Mouse (Mus musculus) lung, adult 18-20 months (tissue): ENCODE measurements around the gene Hspb11.

Source experiments
- DNase-seq, 2 experiments: peaks; one replicate each; pipeline ENCODE4 v3.0.0; 2022; ENCODE audit warnings: mixed read lengths in 2 of 2

Hspb11 gene

DNA sequence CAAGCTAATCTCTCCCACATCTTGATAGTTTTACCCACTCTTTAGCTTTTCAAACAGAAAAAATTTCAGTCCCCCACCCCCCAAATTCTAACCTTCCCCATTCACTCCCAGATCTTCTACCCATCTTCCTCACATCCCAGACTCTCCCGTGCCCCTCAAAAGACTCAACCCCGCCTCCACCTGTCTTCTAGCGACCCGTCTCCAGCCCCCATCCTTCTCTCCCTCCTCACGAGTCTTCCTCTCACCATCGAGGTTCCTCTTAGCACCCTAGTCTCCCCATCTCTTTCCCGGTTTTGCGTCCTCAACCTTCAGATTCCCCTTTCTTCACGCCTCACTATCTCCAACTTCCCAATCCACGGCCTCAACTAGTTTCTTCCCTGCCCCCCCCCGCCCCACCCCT is 871 bp upstream of the Hspb11 start:
- DNase-seq = peak in 1 of 2 experiments; percentile 15

DNA sequence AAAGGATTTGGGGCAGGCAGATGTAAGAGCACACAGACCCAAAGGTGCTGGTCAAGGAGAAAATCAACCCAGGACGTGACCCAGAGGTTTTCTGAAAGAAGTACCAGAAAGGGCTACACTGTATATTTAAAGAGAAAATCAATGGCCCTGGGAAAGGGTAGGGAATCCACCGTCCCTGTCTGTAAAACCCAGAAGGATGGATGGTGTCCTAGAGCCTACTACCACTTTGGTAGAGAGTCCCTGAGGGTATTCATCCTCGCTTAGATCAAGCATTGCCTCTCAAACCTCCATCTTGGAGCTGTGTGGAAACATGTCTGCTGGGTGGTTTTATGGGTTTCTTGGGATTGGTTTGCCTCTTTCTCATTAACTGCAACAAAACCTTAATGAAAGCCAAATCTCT is 1.0 kb downstream of the Hspb11 start:
- DNase-seq = no peak

DNA sequence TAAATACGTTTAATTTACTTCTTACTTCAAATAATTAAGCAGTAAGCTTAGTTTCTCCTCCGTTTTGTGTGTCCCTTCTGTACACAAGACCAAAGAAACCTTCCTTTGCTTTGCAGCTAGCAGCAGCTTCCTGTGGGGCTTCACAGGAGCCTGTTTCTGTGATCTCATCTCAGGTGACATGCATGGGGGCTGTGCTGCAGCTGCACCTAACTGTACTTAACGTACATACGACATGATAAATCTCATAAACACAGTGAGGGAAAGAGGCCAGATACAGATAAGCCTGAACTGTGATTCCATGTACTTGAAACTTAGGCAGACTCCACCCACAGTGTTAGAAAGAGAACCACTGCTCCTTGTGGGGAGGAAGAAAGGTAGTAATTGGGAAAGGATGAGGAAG is 6.6 kb downstream of the Hspb11 start:
- DNase-seq = no peak

- no peak for DNase-seq
These were observed 20.3 kb downstream of the Hspb11 start for GRCm38 (mm10) chr4:107273683-107274082.

GRCm38 (mm10) chr4:107274511-107274910 is 21.1 kb downstream of the Hspb11 start:
- no peak for DNase-seq

DNA sequence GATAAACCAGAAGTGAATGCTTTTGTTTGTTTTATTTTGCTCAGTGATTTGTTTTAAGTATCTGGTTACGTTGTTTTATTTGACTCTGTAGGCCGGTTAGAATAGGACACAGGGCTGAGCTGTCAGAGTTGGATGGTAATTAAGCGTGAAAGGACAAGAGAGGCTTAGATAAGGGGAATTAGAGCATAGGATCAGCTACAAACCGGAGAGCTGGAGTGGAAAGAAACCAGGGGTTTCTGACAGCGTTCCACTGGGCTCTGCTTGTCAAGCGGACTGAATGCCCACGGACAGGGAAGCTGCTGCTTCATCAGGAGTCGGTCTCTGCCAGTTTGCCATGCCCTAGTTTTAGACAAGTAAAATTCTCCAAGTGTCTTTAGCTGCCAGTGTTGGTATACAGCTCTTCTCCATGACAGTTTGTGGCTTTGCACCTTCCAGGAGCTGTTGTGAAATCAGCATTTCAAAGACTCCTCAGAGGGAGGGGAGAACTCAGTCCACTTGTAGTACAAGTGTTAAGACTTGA is 24.9 kb downstream of the Hspb11 start:
- DNase-seq = peak in 1 of 2 experiments; percentile 21

GRCm38 (mm10) chr4:107280843-107281475 is 27.6 kb downstream of the Hspb11 start:
- no peak for DNase-seq

DNA sequence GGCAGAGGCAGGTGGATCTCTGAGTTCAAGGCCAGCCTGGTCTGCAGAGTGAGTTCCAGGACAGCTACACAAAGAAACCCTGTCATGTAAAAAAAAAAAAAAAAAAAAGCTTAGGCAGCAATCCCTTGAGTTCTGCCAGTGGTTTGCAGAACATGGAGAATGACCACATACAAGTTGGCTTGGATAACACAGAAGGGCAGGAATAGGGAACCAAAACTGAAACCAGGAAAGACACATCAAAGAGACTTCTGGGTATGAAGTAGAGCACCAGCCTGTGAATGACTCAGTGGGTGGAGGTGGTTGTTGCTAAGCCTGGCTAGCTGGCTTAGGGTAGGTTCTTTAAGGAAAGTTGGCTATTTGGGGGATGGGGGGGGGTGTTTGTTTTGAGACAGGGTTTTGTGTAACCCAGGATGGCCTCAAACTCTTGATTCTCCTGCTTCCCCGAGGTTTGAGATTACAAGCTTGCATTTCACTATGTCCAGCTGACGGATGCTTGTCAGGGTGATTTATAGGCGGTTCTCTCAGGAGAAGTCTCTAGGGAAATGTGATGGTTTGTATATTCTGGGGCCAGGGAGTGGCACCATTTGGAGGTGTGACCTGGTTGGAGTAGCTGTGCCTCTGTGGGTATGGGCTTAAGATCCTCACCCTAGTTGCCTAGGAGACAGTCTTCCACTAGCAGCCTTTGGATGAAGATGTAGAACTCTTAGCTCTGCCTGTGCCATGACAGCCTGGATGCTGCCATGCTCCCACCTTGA is 32.2 kb downstream of the Hspb11 start:
- no peak for DNase-seq

DNA sequence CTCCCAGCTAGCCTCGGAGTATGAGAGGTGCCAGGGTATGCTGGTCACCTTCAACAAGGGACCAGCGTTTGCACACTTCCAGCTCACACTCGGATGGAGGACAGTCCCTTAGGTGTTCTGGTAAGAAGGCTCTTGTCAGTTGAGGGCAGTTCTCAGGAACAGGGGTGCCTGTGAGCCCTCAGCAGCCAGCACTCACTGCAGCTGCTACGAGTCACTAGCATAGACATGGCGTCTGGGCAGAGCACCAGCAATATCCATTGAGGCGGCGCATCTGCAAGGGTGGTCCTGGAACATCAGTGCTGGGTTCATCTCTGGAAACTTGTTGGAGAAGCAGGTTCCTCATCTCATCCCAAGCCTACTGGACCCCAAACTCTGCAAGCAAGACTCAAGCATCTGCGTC is 33.0 kb downstream of the Hspb11 start:
- no peak for DNase-seq

DNA sequence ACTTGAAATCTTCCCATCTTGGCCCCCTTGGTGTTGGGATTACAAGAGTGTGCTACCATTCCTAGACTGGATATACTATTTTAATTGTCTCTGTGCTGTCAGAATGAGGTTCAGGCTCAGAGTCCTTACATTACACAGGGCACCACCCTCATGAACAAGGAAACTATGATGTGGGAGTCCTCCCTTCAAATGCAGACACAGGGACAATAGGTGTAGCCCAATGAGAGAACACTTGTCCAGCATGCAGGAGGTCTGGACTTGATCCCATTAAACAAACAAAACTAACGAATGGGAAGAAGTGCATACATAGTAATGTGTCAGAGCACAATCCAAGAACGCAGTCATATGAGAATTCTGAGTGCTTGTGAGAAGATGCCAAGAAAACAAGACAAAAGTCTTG is 34.1 kb downstream of the Hspb11 start:
- no peak for DNase-seq

GRCm38 (mm10) chr4:107291611-107292272 is 38.3 kb downstream of the Hspb11 start:
- no peak for DNase-seq

GRCm38 (mm10) chr4:107292273-107292662 is 38.9 kb downstream of the Hspb11 start:
- peak; percentile 23 to 43 for DNase-seq

DNA sequence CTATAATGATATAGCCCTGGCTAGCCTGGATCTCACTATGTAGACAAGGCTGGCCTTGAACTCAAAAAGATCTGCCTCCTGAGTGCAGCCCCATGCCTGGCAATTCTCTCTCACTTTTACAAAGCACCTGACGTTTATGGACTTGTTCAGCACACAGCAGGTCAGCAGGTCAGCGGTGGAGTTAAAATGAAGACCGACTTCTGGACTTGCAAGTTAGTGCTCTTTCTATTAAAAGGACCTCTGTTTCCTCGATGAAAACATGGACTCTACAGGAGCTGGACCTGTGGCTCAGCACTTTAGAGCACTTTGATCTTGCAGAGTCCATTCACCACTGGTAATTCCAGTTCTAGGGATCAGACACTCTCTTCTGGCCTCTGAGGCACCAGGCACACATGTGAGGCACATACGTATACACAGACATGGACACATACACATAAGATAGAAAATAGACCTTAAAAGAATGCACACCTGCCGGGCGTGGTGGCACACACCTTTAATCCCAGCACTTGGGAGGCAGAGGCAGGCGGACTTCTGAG is 44.7 kb downstream of the Hspb11 start:
- DNase-seq = no peak

DNA sequence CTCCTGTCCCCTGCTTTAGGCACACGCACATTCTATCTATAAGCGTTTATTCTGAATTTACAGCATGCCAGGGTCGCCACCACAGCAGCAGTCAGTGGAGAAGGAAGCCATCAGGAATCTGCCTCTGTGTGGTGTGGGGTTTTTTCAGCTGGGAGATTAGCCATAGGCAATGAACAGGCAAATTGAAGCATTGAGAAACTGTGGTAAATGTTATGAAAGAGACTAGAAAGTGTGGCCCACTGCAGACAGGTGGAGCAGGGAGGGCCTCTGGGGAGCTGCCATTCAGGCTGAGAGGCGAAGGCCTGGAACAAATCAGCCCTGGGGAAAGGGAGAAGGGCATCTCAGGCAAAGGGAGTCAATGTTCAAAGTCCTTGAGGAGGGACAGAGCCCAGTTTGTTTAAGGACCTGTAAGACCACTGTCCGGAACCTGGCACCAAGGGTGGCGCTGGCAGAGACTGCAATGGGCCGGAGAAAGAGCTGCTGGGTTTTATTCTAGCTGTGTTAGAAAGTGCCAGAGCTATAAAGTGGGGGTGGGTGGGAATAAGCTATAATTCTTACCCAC is 46.5 kb downstream of the Hspb11 start:
- no peak for DNase-seq

GRCm38 (mm10) chr4:107300371-107300770 is 47.0 kb downstream of the Hspb11 start:
- DNase-seq = no peak

DNA sequence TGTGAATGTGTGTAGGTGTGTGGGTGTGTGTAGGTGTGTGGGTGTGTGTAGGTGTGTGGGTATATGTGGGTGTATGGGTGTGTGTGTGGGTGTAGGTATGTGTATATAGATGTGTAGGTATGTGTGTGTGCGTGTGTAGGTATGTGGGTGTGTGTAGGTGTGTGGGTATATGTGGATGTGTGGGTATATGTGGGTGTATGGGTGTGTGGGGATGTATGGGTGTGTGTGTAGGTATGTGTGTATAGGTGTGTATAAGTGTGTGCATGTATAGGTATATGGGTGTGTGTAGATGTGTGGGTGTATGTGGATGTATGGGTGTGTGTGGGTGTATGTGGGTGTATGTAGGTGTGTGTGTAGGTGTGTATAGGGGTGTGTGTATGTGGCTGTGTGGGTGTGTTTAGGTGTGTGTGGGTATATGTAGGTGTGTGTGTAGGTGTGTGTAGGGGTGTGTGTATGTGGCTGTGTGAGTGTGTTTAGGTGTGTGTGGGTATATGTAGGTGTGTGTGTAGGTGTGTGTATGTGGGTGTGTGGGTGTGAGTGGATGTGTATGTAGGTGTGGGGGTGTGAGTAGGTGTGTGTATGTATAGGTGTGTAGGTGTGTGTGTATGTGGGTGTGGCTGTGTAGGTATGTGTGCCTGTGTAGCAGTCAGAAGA is 47.6 kb downstream of the Hspb11 start:
- no peak for DNase-seq

- peak; percentile 7 to 25 for DNase-seq
These were observed 48.8 kb downstream of the Hspb11 start for GRCm38 (mm10) chr4:107302221-107302620.

GRCm38 (mm10) chr4:107302832-107303231 is 49.4 kb downstream of the Hspb11 start:
- no peak for DNase-seq

- no peak for DNase-seq
These were observed 50.1 kb downstream of the Hspb11 start for GRCm38 (mm10) chr4:107303531-107303930.

- DNase-seq = peak; percentile 7 to 24
These were observed 53.6 kb downstream of the Hspb11 start, which contains the start of gene Dio1 for GRCm38 (mm10) chr4:107306966-107307365. Gene Dio1 (minus strand): TSS chr4:107307169.

DNA sequence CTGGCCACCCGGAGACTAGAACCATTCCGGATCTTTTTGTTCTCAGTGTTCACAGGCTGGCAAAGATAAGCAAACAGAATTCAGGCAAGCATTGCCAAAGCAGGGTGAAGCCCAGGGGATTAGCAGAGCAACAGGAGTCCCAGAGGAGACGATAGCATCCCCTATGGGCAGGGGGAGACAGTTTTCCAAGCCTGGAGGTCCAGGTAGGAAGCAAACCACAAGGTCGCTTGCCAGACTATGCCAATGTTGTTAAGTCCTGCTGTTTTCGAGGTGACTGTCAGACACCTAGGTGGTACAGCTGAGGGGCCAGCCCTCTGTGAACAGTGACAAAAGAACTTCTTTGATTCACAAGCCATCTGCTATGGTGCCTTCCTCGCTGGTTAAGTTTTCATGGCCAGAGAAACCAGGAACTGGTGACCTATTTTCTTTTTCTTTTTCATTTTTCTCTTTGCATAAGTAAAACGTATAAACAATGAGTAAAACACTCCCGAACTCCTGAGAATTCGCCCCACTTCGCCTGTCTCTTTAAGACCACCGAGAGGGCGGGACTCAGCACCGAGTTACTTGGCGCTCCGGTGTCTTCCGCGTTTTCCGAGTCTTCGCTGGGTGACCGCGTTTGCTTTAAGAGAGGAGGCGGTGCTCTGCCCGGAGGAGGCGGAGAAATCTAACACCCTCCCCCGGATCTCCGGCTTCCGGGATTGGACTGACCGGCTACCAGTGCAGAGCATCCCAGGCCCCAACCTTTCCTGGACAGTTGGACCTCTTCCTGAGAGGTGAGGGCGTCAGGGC is 60.5 kb downstream of the Hspb11 start, which contains the start of gene Yipf1:
Gene Yipf1, plus strand, starts transcription at position 674 of the 789 bp plus-strand sequence.
- peak; percentile 94 to 95 for DNase-seq

DNA sequence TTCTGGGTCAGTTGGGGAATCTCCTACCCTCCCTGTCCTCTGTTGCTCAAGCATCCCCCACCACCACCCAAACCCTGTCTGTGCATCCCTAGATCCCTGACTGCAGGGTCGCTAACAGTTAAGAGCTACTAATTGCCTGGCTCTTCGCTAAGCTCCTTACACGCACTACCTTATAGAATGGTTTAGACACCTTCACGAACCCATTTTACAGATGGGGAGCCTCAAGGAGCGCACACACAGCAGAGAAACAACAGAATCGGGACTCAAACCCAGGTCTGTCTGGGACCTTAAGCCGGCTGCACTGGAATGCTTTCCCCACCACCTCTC is 61.0 kb downstream of the Hspb11 start:
- DNase-seq = no peak
